Mouse (Mus musculus) cerebellum, adult 18-20 months (tissue): ENCODE results near the gene Cnksr3.

ENCODE experiments used
- DNase-seq, 2 experiments: peaks; one replicate each; pipeline ENCODE4 v3.0.0; 2021

Gene Cnksr3

DNA sequence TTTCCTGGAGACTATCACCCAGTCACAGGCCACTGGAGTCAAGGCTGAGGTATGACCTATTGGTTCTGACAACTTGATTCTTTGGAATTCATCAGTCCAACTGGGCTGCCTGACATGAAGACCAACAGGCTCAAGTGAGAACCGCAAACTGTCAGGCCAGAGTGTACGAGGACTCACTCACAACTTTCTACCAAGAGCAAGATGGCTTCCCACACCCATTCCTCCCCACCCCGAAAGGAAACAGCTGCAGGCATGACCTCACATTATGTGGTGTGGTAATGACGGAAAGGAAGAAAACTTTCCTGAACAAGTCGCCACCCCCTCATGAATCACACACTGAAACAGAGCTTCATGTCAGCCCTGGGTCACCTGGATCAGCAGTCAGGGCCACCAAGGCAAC is 66.4 kb downstream of the Cnksr3 start:
- peak in 1 of 2 experiments; percentile 50 for DNase-seq

DNA sequence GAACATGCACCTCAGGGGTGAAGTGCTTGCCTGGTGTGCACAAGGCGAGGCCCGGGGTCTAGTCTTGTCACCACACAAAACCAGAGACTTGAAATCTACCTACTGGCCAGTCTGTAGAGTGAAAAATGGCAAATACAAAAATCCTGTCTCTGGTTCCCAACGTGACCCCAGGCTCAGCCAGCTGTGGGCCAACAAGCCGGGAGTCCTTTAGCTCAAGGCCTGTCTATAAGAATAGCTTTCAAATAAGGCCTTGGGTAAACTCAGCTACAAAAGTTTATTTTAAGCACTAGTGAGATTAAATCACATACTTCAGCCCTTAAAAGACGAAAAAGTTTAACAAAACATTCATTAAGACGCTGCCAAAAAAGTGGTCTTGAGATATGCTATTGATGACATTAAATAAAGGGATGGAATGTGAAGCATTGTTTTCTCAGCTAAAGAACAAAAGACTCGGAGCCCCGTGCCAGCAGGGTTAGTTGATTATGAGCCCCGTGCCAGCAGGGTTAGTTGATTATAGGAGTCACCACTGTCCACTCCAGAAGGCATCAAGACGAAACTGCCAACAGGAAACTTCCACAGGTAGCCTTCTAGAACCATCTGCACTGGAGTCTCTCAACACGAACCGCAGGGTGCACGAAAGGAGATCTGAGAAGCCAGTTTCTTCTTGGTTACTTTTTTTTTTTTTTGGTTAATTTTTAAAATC is 67.8 kb downstream of the Cnksr3 start:
- DNase-seq, result peak in 1 of 2 experiments; percentile 48

DNA sequence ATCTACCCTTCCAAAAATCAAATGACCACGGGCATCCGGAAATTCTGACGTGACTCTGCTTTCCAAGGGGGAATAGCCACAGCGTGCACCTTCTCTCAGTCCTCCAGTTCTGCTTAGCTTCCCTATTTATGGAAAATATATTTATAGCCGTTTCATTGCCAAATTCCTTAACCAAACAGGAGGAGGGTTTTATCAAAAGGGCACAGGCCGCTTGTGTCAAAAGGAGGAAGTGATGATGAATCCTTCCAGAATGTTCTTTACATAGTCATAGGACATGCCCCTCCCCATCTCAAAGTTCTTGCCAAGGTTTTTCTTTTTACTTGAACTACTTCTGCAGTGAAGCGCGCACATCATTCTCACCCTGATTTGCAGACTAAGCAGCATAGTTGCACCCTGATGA is 69.8 kb downstream of the Cnksr3 start:
- no peak for DNase-seq

DNA sequence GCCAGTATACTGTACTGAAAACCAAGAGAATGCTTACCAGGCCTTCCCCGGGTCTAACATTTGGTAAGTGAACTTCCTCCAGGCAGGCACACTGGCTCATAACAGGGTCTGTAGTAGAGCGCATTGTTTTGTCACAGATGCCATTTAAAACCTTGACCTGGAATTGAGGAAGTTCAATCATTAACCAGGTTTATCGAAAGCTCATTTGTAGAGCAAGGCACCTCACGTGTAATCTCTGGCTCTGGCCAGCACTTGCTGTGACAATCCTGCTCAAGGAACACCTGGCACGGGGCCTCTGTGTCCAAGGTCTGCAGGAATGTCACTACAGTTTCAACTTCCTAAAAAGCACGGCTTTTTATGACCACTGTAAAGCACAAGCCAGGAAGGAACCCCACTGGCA is 71.8 kb downstream of the Cnksr3 start:
- DNase-seq, result peak; percentile 53 to 54

DNA sequence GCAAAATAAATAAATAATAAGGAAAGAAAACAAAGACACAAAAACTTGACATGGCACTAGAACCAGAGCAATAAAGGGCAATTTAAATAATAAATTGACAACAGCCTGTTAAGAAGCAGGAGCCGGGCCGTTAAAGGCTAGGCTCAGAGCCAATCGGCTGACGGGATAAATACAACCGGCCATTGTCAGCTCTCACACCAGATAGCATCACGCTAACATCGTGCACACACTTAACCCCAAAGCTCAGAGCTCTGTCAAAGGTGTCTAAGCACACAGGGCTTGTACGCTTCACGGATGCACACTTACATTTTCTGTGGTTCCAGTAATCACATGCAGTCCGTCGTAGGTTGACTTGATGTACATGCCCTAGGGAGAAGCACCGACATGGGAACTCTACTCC is 74.0 kb downstream of the Cnksr3 start:
- no peak for DNase-seq

DNA sequence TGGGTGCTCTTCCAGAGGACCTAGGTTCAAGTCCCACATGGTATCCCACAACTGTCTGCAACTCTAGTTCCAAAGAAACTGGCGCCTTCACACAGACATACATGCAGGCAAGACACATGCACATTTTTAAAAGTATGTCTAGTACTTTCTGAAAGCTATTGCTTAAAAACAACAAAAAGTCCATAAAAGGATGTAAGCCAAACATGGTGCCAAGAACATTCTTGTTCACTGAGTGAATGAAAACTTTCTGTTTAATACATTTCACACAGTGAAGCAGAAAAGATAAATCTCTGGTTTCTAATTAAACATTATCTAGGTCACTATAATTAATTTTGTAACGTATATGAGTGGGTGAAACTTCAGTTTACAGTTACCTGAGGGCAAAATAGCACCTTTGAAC is 76.3 kb downstream of the Cnksr3 start:
- no peak for DNase-seq

DNA sequence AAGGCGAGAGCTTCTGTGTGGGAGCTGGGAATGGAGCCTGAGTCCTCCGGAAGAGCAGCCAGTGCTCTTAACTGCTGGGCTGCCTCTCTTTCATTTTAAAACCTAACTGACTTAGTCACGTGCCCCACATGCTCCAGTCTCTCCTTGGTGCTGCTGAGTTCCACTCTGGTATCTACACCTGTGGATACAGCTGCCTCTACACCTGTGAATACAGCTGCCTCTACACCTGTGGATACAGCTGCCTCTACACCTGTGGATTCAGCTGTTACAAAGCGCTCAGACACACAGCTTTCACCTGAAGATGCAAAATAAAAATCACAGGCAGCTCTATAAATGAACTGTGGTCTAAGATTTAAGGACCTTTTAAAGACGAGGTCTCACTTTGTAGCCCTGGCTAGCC is 79.0 kb downstream of the Cnksr3 start:
- no peak for DNase-seq

DNA sequence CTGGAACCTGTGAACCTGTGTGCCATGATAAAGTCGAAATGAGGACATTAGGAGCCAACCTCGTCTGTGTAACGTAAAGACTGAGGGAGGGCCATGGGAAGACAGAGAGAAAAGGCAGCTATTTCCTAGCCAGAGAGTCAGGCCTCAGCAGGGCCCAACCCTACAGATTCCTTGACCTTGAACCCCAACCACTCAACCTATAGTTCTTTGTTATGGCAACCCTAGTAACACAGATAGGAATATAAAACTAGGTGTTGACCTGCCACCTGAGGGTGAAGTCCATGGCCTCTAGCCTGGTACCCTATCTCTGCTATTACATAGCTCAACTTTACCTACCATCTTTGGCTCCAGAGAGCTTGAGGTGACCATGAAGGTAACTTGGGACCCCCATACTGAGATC is 80.6 kb downstream of the Cnksr3 start:
- no peak for DNase-seq

DNA sequence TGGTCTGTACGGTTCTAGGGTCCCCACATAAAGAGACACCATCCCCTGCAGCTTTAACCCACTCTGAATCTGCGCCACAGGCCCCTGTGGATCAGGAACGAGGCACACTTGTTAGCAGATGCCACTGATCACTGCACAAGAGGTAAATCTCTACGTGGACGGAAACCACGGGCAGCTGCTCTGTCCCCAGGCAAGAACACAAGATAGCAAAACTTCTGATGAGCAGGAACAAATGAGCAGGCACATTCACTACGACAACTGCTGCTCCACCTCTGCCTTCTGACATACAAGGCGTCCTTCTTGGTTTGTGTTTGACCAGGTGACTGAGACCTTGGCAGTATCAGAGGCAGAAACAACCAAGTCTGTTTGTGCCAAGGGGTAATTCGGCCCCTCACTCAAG is 84.2 kb downstream of the Cnksr3 start:
- DNase-seq, result no peak

DNA sequence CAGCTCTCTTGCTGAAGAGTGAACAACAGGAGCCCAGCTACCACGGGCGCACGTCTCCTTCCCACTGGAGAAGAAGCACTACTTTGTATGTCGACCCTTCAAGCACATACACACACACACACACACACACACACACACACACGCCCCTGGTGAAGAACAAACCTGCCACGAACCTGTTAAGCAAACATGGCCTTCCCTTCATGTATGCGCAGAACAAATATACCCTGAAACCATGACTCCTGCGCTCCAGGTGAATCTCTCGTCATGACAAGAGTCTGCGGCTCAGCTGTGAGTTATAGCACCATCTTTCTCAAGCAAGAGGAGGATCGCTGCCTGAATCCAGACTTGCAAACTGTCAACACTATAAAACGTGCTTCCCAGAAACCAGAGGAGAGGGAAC is 85.2 kb downstream of the Cnksr3 start:
- DNase-seq, result no peak

DNA sequence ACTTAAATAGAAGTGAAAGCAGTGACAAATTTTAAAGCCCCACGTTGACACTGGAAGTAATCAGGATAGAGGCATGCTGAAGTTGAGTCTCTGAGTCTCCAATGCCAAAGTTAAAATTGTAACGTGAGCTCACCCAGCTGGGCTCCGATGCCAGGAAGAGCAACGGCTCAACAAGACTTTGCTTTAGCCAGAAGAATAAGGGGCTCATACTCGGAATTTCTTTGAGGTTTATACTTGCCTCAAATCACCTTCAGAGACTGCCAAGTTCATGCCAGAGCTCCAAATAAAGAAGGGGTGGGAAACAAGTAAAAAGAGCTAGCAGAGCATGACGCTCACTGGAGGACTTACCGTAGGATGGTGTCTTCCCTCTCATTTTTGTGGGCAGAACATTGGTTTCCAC is 85.8 kb downstream of the Cnksr3 start:
- no peak for DNase-seq

DNA sequence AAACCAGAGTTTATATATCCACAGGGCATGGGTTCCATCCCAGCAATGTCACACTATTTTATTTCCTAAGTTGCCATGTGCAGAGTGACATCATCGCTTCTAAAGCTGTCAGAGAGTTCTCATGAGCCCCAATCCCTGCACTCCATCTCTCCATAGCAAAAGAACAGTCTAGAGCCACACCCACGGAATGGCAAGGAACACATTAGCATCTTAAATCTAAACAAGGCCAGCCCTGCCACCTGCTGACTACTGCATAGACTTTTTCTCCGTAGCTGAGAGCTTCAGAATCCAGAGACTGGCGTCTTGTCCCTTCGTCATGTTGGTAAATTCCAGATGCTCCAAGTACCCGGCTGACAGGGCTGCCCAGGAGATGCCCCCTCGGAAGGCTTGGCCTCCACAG is 87.0 kb downstream of the Cnksr3 start:
- peak in 1 of 2 experiments; percentile 43 for DNase-seq

DNA sequence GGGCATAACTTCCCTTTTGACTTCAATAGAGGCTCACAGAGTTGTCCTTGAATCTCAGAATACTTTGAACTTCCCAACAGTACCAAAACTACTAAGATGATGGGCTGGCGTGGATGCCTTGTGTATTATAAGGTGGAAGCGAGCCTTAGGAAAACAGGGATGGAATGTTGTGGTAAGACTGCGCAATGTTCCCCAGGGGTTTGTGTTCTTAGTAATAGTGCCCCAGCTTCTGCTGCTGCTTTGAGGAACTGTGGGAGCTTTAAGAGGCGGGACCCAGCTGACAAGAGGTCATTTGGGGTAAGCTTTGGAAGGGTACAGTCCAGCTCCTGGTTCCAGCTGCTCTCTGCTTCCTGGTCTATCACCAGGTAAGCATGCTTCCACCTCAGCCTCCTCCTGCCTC is 89.7 kb downstream of the Cnksr3 start:
- DNase-seq, result no peak

DNA sequence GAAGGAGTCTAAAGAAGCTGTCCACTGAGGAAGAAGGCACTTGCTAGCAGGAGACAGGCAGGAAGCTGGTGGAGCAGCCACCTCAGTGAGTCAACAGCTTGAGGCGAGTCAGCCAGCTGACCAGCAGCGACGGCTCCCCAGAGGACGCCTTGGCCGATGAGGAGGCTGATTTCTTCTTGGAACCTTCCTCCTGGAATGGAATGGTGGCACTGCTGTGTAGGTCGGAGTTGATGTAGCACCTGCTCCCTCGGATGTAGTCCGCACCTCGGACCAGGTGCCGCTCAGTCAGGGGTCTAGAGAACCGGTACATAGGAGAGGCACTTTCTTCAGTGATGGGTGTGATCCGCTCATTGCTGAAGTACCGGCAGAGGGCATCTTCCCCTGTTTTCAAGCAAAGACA is 91.8 kb downstream of the Cnksr3 start:
- DNase-seq, result peak; percentile 69 to 70

DNA sequence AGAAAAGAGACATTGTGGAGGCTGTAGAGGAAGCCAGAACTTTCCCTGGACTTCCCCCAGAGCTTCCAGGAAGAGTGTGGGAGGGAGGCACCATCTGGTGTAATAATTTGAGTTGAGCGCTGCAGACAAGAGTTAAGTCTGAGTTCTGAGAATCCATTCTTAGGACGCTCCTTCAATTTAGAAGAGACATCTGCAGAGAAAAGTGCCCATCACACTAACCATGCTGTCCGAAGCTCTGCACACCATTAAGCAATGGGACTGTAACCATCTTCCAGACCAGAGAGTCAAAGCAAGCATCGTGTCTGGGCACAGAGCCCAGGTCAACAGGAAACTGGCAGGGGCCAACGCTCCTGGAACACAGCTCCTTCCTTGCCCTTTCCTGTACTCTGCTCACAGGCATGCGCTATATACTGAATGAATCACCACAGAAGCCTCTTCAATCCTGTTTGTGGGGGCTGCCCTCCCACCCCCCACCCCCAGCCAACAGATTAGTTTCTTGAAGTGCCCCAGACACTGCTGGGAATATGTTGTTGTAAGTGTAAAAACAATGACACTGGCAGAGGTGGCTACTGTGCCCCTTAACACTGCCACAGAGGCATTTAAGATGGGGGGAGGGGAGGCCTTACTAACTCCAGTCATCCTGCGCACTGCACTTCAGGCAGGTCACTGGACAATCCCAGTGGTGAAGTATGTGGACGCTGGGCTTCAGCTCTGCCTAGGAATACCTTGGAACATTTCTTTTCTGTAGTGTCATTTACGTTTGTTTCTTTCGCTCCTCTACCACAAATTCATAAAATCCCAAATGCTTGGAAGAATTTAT is 93.6 kb downstream of the Cnksr3 start:
- peak; percentile 92 to 94 for DNase-seq

DNA sequence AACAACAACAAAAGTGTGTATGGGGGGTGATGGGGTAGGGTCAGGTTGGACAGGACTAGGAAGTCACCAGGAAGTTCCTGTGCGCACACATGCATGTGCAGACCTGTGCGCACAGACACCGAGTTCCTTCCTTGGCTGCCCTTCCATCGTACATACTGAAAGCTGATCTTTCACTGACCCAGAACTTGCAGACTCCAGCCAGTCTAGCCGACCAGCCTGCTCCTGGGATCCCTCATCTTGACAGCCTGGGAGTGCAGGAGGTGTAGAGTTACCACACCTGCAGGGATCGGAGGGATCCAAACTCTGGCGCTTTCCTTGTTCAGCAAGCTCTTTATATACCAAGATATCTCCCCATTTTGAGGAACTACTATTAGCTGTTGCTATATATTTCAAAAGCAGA is 94.3 kb downstream of the Cnksr3 start:
- peak; percentile 38 to 52 for DNase-seq

DNA sequence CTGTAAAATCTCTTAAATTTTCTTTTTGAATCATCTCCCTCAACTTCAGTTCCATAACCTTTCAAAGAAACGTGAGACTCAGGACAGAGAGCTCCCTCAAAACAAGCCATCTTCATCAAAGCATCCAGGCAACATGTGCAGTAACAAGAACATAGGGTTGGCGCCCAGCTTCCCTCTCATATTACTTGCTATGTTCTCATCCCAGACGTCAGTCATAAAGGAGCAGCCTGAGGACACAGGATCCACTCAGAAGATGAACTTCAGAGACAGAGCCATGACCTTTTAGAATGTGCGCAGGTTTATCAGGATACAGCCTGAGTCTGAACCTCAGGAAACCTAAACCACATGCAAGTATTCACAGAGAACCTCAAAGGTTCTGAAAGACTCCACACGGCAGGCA is 97.2 kb downstream of the Cnksr3 start:
- DNase-seq, result no peak

DNA sequence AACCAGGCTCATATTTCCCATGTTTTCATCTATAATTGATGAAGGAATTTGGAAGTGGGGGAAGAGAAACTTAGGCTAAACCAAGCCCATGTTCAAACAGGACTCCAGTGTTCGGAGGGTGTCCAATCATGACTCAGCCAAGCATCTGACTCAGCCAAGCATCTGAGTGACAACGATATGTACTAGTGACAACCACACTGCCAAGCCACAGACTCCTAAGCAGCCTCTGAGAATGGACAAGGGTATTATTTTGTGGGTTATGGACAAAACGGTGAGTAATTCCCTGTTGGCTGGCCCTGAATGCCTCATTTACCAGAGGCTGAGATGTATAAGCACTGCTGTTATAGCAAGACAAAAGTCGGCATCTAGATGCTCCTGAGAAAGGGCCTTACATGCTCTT is 98.3 kb downstream of the Cnksr3 start:
- no peak for DNase-seq

DNA sequence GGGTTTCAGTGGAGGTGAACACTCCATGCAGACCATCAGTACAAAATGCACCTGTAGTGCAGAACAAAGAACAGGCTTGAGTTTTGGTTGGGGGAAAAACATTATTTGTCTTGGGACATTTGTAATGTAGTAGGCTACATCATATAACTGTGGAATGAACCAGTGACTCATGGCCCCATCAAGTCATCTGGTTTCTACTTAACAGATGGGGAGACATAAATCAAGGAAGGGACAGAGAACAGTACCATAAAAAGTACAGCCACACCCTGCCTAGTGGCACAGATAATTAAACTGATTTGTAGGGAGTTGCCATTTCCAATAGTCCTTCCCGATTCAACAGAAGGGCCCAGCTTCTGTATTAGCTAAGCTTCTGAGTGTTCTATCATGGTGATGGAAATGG is 98.9 kb downstream of the Cnksr3 start:
- no peak for DNase-seq

DNA sequence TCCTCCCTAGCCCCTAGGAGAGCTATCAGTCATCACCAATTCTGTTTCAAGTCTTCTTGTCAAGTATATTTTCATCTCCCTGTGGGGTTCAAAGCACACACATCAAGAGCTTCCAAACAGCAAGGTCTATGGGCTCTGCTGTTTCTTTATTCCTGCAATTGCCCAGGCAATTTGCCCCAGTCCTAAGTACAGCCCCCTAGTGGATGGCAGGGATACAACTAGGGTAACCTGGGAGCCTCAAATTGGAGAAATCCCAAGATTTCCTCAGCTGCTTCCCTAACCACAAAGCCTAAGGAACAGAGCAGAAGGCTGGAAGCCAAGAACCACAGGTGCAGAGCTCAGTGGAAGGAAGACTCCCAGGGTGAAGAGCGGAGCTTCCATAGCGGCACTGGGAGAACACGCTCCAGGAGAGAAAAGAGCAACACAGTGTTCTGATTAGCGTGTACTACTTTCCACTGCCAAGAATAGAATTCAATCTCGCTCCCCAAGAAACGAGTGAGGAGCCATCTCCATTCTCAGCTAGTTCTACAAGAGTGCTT is 100.5 kb downstream of the Cnksr3 start:
- peak; percentile 86 to 90 for DNase-seq

DNA sequence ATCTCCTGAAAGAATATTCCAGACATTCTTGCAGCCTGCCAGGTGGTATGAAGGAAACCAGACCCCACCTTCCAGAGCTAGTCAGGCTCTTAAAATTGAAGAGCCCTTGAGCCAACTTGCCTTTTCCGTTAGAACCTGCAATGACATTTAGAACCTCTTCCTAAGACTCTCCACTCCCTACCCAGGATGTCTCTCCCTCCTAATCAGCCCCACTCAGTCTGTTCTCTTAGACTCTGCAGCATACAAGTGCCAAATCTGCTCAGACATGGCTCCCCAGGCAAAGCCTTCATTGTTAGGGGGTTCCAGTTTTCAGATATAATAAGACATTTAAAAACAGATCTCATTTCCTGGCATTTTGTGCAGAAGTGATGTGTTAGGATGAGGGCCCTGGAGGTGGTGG is 108.2 kb downstream of the Cnksr3 start:
- DNase-seq, result no peak

DNA sequence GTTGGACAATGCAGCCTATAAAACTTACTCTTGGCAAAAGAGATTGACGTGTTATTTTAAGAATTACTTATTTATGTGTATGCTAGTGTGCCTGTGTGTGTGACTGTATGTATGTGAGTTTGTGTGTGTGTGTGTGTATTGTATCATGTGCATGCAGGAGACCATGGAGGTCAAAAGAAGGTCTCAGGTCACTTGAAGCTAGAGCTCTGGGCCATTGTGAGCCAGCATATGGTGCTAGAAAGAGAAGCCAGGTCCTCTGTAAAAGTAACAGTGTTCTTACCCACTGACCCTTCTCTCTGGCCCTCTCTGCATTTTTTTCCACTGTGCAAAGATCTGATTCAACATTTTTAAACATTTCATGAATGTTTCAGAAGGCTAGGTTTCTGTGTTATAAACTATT is 134.1 kb downstream of the Cnksr3 start:
- DNase-seq, result peak; percentile 36 to 50

DNA sequence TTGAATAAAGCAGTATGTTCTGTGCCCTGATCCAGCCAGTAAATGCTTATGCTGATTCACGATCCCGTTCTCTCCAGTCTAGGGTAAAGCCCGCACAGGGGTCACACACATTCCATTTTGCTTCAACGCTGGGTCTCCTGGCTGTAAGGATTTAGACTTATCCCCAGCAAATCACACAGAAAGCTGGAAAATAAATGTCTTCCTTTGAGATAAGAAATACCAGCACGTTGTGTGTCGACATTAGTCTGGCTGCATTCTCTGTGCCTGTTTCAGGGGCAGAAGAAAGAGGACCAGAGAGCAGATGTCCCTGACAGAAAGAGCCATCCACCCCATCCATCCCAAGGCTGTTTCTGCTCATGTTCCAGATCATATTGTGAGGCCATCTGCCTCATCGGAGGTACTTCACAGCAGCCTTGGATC is 134.6 kb downstream of the Cnksr3 start:
- peak; percentile 84 to 91 for DNase-seq

DNA sequence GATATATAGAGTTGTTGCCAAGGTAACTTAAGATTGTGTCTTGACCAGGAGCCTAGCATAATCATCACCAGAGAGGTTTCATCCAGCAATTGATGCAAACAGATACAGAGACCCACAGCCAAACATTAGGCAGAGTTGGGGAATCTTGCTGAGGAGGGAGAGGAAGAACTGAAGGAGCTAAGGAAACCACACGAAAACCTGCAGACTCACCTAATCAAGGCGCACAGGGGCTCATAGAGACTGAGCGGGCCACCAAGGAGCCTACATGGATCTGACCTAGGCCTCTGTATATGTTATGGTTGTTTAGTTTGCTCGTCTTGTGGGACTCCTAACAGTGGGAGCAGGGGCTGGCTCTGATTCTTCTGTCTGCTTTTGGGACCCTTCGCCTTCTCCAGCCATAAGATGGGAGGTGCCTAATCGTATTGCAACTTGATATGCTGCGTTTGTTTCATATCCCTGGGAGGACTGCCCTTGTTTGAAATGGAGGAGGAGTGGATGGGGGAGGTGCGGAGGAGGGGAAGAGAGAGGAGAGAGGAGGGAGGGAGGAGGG is 135.3 kb downstream of the Cnksr3 start:
- DNase-seq, result peak; percentile 73 to 84
